Mouse (Mus musculus): ENCODE measurements at regions not wholly inside any gene's neighbourhood (a gene's known extent, or its start where the extent isn't known, plus 50 kb on each side); places are given as distances from the start of the nearest gene placed in this dataset.

GRCm38 (mm10) chr4:153593291-153593690 is 110.7 kb upstream of the Ajap1 start:
- TF ChIP-seq CTCF (IDR thresholded peaks at IDR 0.05; ENCODE audit: borderline replicate concordance, extremely low read depth, insufficient read depth, insufficient read length) (no peak), POLR2A (IDR thresholded peaks at IDR 0.05; ENCODE audit: borderline replicate concordance, extremely low read depth, insufficient read depth, insufficient read length, poor library complexity, severe bottlenecking) (no peak)

Data from brain, embryonic 14.5 days (tissue).